Mouse (Mus musculus) G1E (cell line): ENCODE data around the gene Ces1h. TPM values are rescaled to one million over a fixed set of nuclear protein-coding genes. Genes with fewer than 3 reads are reported as not detected.

ENCODE experiments used
- ATAC-seq: 2 replicates; pipeline ENCODE4 v1.8.0; 2016; ENCODE audit warnings: mild to moderate bottlenecking; ENCODE audit not compliant: insufficient number of reproducible peaks, poor library complexity, low FRiP score, severe bottlenecking; ENCODE audit errors: extremely low read depth
- DNase-seq: peaks from one replicate; pipeline ENCODE4 v3.0.0; 2012; ENCODE audit warnings: low spot score
- H3K27me3 ChIP-seq: 2 replicates; pipeline ENCODE4 v1.6.1; 2012; ENCODE audit warnings: mild to moderate bottlenecking, low read length, inconsistent platforms; ENCODE audit not compliant: insufficient read depth
- H3K36me3 ChIP-seq: replicated peaks from 2 replicates; pipeline ENCODE3; 2012; ENCODE audit warnings: mild to moderate bottlenecking, inconsistent platforms
- H3K4me1 ChIP-seq: 2 replicates; pipeline ENCODE4 v1.6.1; 2012; ENCODE audit warnings: low read depth, low read length, inconsistent platforms, mixed read lengths; ENCODE audit not compliant: insufficient read depth
- H3K4me3 ChIP-seq: 2 replicates; pipeline ENCODE4 v1.5.1; 2012; ENCODE audit warnings: low read depth, mild to moderate bottlenecking, inconsistent platforms, low read length, moderate library complexity, mixed read lengths
- H3K9me3 ChIP-seq: replicated peaks from 2 replicates; pipeline ENCODE4 v1.6.1; 2012; ENCODE audit warnings: inconsistent platforms
- CTCF ChIP-seq: IDR thresholded peaks from 2 replicates; pipeline ENCODE4 v1.5.1; 2012; ENCODE audit warnings: low read depth, low read length, inconsistent platforms, mixed read lengths
- GATA1 ChIP-seq: IDR thresholded peaks from 2 replicates; pipeline ENCODE4 v1.6.1; 2012; ENCODE audit warnings: borderline replicate concordance, low read length, inconsistent platforms, mixed read lengths
- GATA2 ChIP-seq: IDR thresholded peaks from 2 replicates; pipeline ENCODE4 v1.6.1; 2012; ENCODE audit warnings: low read depth, low read length, inconsistent platforms, borderline replicate concordance
- POLR2AphosphoS5 ChIP-seq: IDR thresholded peaks from 2 replicates; pipeline ENCODE4 v1.6.1; 2012; ENCODE audit warnings: low read depth, low read length, inconsistent platforms; ENCODE audit not compliant: insufficient replicate concordance
- TAL1 ChIP-seq: conservative IDR thresholded peaks from 2 replicates; pipeline ENCODE4 v1.6.1; 2012; ENCODE audit warnings: low read depth, low read length, inconsistent platforms, mixed read lengths
- polyA plus RNA-seq: library from polyadenylated mRNA; stranded (reverse); fragments of >175 nt; gene quantifications from 2 replicates; pipeline ENCODE4 v1.2.3, GENCODE M21; 2012
- total RNA-seq, 2 experiments: library from RNA; stranded (forward) in 1 of 2; stranded (reverse) in 1 of 2; fragments of 200-1000 nt in 1 of 2; fragments of >200 nt in 1 of 2; fragmentation: Nextera tagmentation in 1 of 2; gene quantifications; 2 replicates each; pipeline ENCODE4 v1.2.3; 2014 to 2017

Ces1h gene
- total and polyA plus RNA-seq, 3 experiments, result not detected

DNA sequence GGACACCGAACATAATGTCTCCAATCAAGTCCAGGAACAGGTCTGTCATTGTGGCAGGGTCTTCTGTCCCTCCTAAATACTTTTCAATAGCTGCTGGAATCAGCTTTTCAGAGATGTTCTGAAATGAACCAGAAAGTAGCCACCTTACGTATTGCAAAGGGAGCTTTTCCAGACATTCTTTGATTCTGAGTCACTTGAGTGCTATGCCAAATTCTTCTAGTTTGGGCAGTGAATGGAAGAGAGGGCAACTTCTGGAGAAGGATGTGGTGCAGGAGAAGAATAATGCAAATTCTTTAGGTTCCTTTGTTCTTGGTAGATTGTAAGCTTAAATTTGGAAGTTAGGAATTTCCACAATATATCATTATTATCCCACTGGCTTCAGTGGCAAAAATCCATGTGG, 62.5 kb downstream of the Ces1h start:
- Histone ChIP-seq H3K4me3 (no peak overlapping the region), H3K27me3 (no peaks in the 10 kb centered on the region), H3K36me3 (no peaks in the 10 kb centered on the region), H3K9me3 (peaks cover 10% of the 10 kb centered on the region), H3K4me1 (no peaks in the 10 kb centered on the region)
- ATAC-seq (no peak), DNase-seq (no peak)
- no peak for TF ChIP-seq CTCF

DNA sequence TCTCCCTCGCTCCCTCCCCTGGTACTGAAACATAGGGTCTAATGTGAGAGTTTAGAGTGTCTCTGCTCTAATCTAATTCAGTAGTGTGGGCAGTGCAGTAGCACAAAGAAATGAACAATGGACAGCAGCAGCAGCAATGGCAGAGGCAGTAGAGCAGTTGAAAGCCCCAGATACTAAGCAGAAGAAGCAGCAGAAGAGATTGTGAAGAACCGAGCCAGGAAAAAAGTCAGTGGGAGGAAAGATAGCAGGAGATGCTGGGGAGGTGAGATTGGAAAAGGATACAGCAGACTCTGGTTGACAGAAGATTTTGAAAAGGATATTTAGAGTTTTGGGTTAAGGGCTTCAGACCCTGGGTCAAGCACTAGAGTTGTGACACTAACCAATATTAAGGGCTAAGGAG, 64.0 kb downstream of the Ces1h start:
- no peak for DNase-seq
- Histone ChIP-seq H3K36me3 (no peaks in the 10 kb centered on the region), H3K27me3 (no peaks in the 10 kb centered on the region), H3K4me1 (no peaks in the 10 kb centered on the region), H3K9me3 (peaks cover 10% of the 10 kb centered on the region), H3K4me3 (no peak overlapping the region)
- TF ChIP-seq GATA1 (no peak), TAL1 (no peak), POLR2AphosphoS5 (no peak), CTCF (no peak), GATA2 (no peak)
- no peak for ATAC-seq

Other genes starting within 250 kb of the Ces1h start
- not detected in 2 replicates for gene Ces1c, start 248.4 kb downstream of the Ces1h start, total RNA-seq (2014; fragmentation: Nextera tagmentation)
- not detected in 2 replicates for gene Ces1c, start 248.4 kb downstream of the Ces1h start, total RNA-seq (2017)
- gene Ces1c, start 248.4 kb downstream of the Ces1h start, polyA plus RNA-seq, result not detected in 2 replicates
- gene Ces1d, start 181.9 kb downstream of the Ces1h start, total RNA-seq (2014; fragmentation: Nextera tagmentation), result not detected in 2 replicates
- not detected in 2 replicates for gene Ces1d, start 181.9 kb downstream of the Ces1h start, total RNA-seq (2017)
- not detected in 2 replicates for gene Ces1d, start 181.9 kb downstream of the Ces1h start, polyA plus RNA-seq
- gene Ces1e, start 150.1 kb downstream of the Ces1h start, total RNA-seq (2014; fragmentation: Nextera tagmentation), result not detected in 2 replicates
- not detected in 2 replicates for gene Ces1e, start 150.1 kb downstream of the Ces1h start, total RNA-seq (2017)
- gene Ces1e, start 150.1 kb downstream of the Ces1h start, polyA plus RNA-seq, result not detected in 2 replicates
- gene Ces1f, start 100.0 kb downstream of the Ces1h start, total RNA-seq (2014; fragmentation: Nextera tagmentation), result not detected in 2 replicates
- not detected in 2 replicates for gene Ces1f, start 100.0 kb downstream of the Ces1h start, total RNA-seq (2017)
- not detected in 2 replicates for gene Ces1f, start 100.0 kb downstream of the Ces1h start, polyA plus RNA-seq
- gene Ces1g, start 42.4 kb downstream of the Ces1h start, total RNA-seq (2014; fragmentation: Nextera tagmentation), result not detected in 2 replicates
- 0.05 TPM in 1 of 2 replicates, not detected in the other for gene Ces1g, start 42.4 kb downstream of the Ces1h start, total RNA-seq (2017)
- not detected in 2 replicates for gene Ces1g, start 42.4 kb downstream of the Ces1h start, polyA plus RNA-seq
- gene Ces5a, start 156.1 kb upstream of the Ces1h start, total RNA-seq (2014; fragmentation: Nextera tagmentation), result not detected in 2 replicates
- gene Ces5a, start 156.1 kb upstream of the Ces1h start, total RNA-seq (2017), result 0.23 TPM in 1 of 2 replicates, not detected in the other
- gene Ces5a, start 156.1 kb upstream of the Ces1h start, polyA plus RNA-seq, result not detected in 2 replicates